Mouse (Mus musculus) heart, embryonic 13.5 days (tissue): ENCODE data around the gene Pdlim1. TPM values are rescaled to one million over a fixed set of nuclear protein-coding genes. Genes with fewer than 3 reads are reported as not detected.
A peak's percentile ranks its signal among the peaks of the same experiment; 100 is the strongest.

Experiments
- ATAC-seq: fragments of 200-750 bp; cut with Nextera tagmentation; 2 replicates; pipeline ENCODE4 v1.8.0; 2017; ENCODE audit warnings: moderate TSS enrichment; ENCODE audit not compliant: insufficient number of reproducible peaks, low FRiP score, low TSS enrichment; ENCODE audit errors: extremely low read depth
- H3K27ac ChIP-seq: fragments of 300-500 bp; sonication (generic); replicated peaks from 2 replicates; pipeline ENCODE4 v1.5.1; 2015; ENCODE audit warnings: moderate library complexity, mild to moderate bottlenecking, inconsistent platforms
- H3K27me3 ChIP-seq: fragments of 300-500 bp; sonication (generic); replicated peaks from 2 replicates; pipeline ENCODE4 v1.6.1; 2015; ENCODE audit warnings: mild to moderate bottlenecking, inconsistent platforms
- H3K36me3 ChIP-seq: fragments of 300-500 bp; sonication (generic); 2 replicates; pipeline ENCODE4 v1.6.1; 2015; ENCODE audit warnings: mild to moderate bottlenecking, inconsistent platforms
- H3K4me1 ChIP-seq: fragments of 300-500 bp; sonication (generic); 2 replicates; pipeline ENCODE4 v1.6.1; 2015; ENCODE audit warnings: inconsistent platforms
- H3K4me2 ChIP-seq: fragments of 300-500 bp; sonication (generic); 2 replicates; pipeline ENCODE4 v1.6.1; 2015; ENCODE audit warnings: inconsistent platforms, mild to moderate bottlenecking, moderate library complexity
- H3K4me3 ChIP-seq: fragments of 300-500 bp; sonication (generic); 2 replicates; pipeline ENCODE4 v1.5.1; 2015; ENCODE audit warnings: moderate library complexity, mild to moderate bottlenecking, inconsistent platforms
- H3K9ac ChIP-seq: fragments of 300-500 bp; sonication (generic); 2 replicates; pipeline ENCODE4 v1.6.1; 2015; ENCODE audit warnings: inconsistent platforms, mild to moderate bottlenecking, moderate library complexity
- H3K9me3 ChIP-seq: fragments of 300-500 bp; sonication (generic); 2 replicates; pipeline ENCODE4 v1.6.1; 2016; ENCODE audit warnings: inconsistent platforms
- WGBS: fragments of 180-500 bp; shearing (Covaris S2); methylation state at CpG from one replicate; pipeline ENCODE4 v1.1.7; 2015; ENCODE audit warnings: mixed read lengths; 5-methylcytosine and 5-hydroxymethylcytosine counted together
- polyA plus RNA-seq: library from polyadenylated mRNA; unstranded; fragments of >200 nt; fragmentation: Nextera tagmentation; extraction: Ambion mirVana; gene quantifications from 2 replicates; pipeline ENCODE4 v1.2.1, GENCODE M21; 2015

The Pdlim1 gene
- polyA plus RNA-seq, 1 experiment from 2014 or later: 247 TPM

- Histone ChIP-seq H3K4me1 (peaks cover 66% of the 10 kb centered on the region), H3K4me2 (peak overlapping the region; percentile 46), H3K36me3 (peaks cover 31% of the 10 kb centered on the region), H3K9me3 (no peaks in the 10 kb centered on the region), H3K9ac (peak overlapping the region; percentile 54), H3K27me3 (no peaks in the 10 kb centered on the region), H3K4me3 (no peak overlapping the region), H3K27ac (peak overlapping the region; percentile 73)
- no peak for ATAC-seq
- 42% methylated on average over 5 of the region's 5 CpGs for WGBS
These were observed 30.8 kb upstream of the Pdlim1 start for GRCm38 (mm10) chr19:40302477-40302876.

- peaks cover 81% of the 10 kb centered on the region for H3K4me1 ChIP-seq
These were observed 28.5 kb upstream of the Pdlim1 start for GRCm38 (mm10) chr19:40299983-40300759.

GRCm38 (mm10) chr19:40299182-40299581 lies 27.5 kb upstream of the Pdlim1 start:
- Histone ChIP-seq H3K4me3 (no peak overlapping the region), H3K27me3 (no peaks in the 10 kb centered on the region), H3K4me2 (no peak overlapping the region), H3K9ac (no peak overlapping the region), H3K36me3 (peaks cover 34% of the 10 kb centered on the region), H3K4me1 (peaks cover 73% of the 10 kb centered on the region), H3K27ac (no peak overlapping the region), H3K9me3 (no peaks in the 10 kb centered on the region)
- no peak for ATAC-seq
- WGBS: 83% methylated on average over 6 of the region's 6 CpGs

More at GRCm38 (mm10) chr19:40299983-40300759, 28.5 kb upstream of the Pdlim1 start:
- Histone ChIP-seq H3K27me3 (no peaks in the 10 kb centered on the region), H3K27ac (no peak overlapping the region), H3K4me3 (no peak overlapping the region), H3K9ac (no peak overlapping the region), H3K4me2 (no peak overlapping the region), H3K36me3 (peaks cover 25% of the 10 kb centered on the region), H3K9me3 (no peaks in the 10 kb centered on the region)
- WGBS: 80% methylated on average over 12 of the region's 12 CpGs
- ATAC-seq: no peak

GRCm38 (mm10) chr19:40298574-40298973 lies 26.9 kb upstream of the Pdlim1 start:
- Histone ChIP-seq H3K36me3 (peaks cover 40% of the 10 kb centered on the region), H3K27me3 (no peaks in the 10 kb centered on the region), H3K9ac (peak overlapping the region; percentile 65), H3K4me3 (no peak overlapping the region), H3K9me3 (no peaks in the 10 kb centered on the region), H3K4me2 (peak overlapping the region; percentile 47), H3K27ac (peak overlapping the region; percentile 77), H3K4me1 (peaks cover 67% of the 10 kb centered on the region)
- ATAC-seq: no peak
- 80% methylated on average over 2 of the region's 2 CpGs for WGBS

GRCm38 (mm10) chr19:40297798-40298144 lies 26.1 kb upstream of the Pdlim1 start:
- H3K9me3 ChIP-seq: no peaks in the 10 kb centered on the region
- no peak overlapping the region for H3K4me3 ChIP-seq
- no peaks in the 10 kb centered on the region for H3K27me3 ChIP-seq
- peak overlapping the region; percentile 65; the same call in 1 of the 2 replicates for H3K9ac ChIP-seq
- peak overlapping the region; percentile 47 for H3K4me2 ChIP-seq
- H3K4me1 ChIP-seq: peaks cover 59% of the 10 kb centered on the region
- ATAC-seq: no peak
- peaks cover 40% of the 10 kb centered on the region for H3K36me3 ChIP-seq
- peak overlapping the region; percentile 77 for H3K27ac ChIP-seq
- 10% methylated on average over 4 of the region's 4 CpGs for WGBS

GRCm38 (mm10) chr19:40297078-40297797 lies 25.6 kb upstream of the Pdlim1 start:
- peaks cover 40% of the 10 kb centered on the region for H3K36me3 ChIP-seq

GRCm38 (mm10) chr19:40294231-40294630 lies 22.6 kb upstream of the Pdlim1 start:
- no peak overlapping the region for H3K27ac ChIP-seq
- WGBS: 68% methylated on average over 1 of the region's 1 CpGs
- no peak overlapping the region for H3K9ac ChIP-seq
- H3K9me3 ChIP-seq: no peaks in the 10 kb centered on the region
- no peak overlapping the region for H3K4me3 ChIP-seq
- H3K4me1 ChIP-seq: peaks cover 43% of the 10 kb centered on the region
- no peaks in the 10 kb centered on the region for H3K27me3 ChIP-seq
- no peak for ATAC-seq
- H3K4me2 ChIP-seq: no peak overlapping the region
- H3K36me3 ChIP-seq: peaks cover 22% of the 10 kb centered on the region

More at GRCm38 (mm10) chr19:40297078-40297797, 25.6 kb upstream of the Pdlim1 start:
- 52% methylated on average over 7 of the region's 7 CpGs for WGBS
- H3K9ac ChIP-seq: peak overlapping the region; percentile 65; the same call in 1 of the 2 replicates
- no peak overlapping the region for H3K4me3 ChIP-seq
- H3K27ac ChIP-seq: peak overlapping the region; percentile 77
- peak; percentile 74 for ATAC-seq
- no peaks in the 10 kb centered on the region for H3K9me3 ChIP-seq
- H3K27me3 ChIP-seq: no peaks in the 10 kb centered on the region
- H3K4me1 ChIP-seq: peaks cover 54% of the 10 kb centered on the region
- H3K4me2 ChIP-seq: peak overlapping the region; percentile 47

- peaks cover 38% of the 10 kb centered on the region for H3K4me1 ChIP-seq
- no peak overlapping the region for H3K4me3 ChIP-seq
- peaks cover 18% of the 10 kb centered on the region for H3K36me3 ChIP-seq
- no peaks in the 10 kb centered on the region for H3K9me3 ChIP-seq
- H3K4me2 ChIP-seq: no peak overlapping the region
- no peaks in the 10 kb centered on the region for H3K27me3 ChIP-seq
- 91% methylated on average over 6 of the region's 6 CpGs for WGBS
- H3K9ac ChIP-seq: no peak overlapping the region
- no peak overlapping the region for H3K27ac ChIP-seq
- ATAC-seq: no peak
These were observed 22.1 kb upstream of the Pdlim1 start for GRCm38 (mm10) chr19:40293791-40294190.

GRCm38 (mm10) chr19:40290099-40290724 lies 18.6 kb upstream of the Pdlim1 start:
- H3K36me3 ChIP-seq: peaks cover 16% of the 10 kb centered on the region
- no peak overlapping the region for H3K4me2 ChIP-seq
- no peaks in the 10 kb centered on the region for H3K27me3 ChIP-seq
- H3K9me3 ChIP-seq: no peaks in the 10 kb centered on the region
- no peak overlapping the region for H3K9ac ChIP-seq
- no peak overlapping the region for H3K27ac ChIP-seq
- ATAC-seq: no peak
- 83% methylated on average over 6 of the region's 6 CpGs for WGBS
- peaks cover 17% of the 10 kb centered on the region for H3K4me1 ChIP-seq
- H3K4me3 ChIP-seq: no peak overlapping the region

- H3K4me3 ChIP-seq: no peak overlapping the region
- ATAC-seq: no peak
- H3K4me1 ChIP-seq: peaks cover 15% of the 10 kb centered on the region
- no peaks in the 10 kb centered on the region for H3K36me3 ChIP-seq
- no peak overlapping the region for H3K9ac ChIP-seq
- H3K27ac ChIP-seq: no peak overlapping the region
- no peaks in the 10 kb centered on the region for H3K9me3 ChIP-seq
- H3K27me3 ChIP-seq: no peaks in the 10 kb centered on the region
- H3K4me2 ChIP-seq: no peak overlapping the region
- WGBS: 75% methylated on average over 9 of the region's 9 CpGs
These were observed 16.8 kb upstream of the Pdlim1 start for GRCm38 (mm10) chr19:40288415-40288814.

- no peak for ATAC-seq
- no peak overlapping the region for H3K4me2 ChIP-seq
- no peak overlapping the region for H3K4me3 ChIP-seq
- H3K4me1 ChIP-seq: peaks cover 15% of the 10 kb centered on the region
- no peak overlapping the region for H3K27ac ChIP-seq
- no peaks in the 10 kb centered on the region for H3K27me3 ChIP-seq
- H3K9me3 ChIP-seq: peaks cover 16% of the 10 kb centered on the region
- 84% methylated on average over 2 of the region's 2 CpGs for WGBS
- no peak overlapping the region for H3K9ac ChIP-seq
- no peaks in the 10 kb centered on the region for H3K36me3 ChIP-seq
These were observed 13.1 kb upstream of the Pdlim1 start for GRCm38 (mm10) chr19:40284704-40285103.
